Mouse (Mus musculus) cerebellum, adult 9-11 months (tissue): ENCODE results near the gene Edn3.

Experiments used
- DNase-seq: peaks from one replicate; pipeline ENCODE4 v3.0.0; 2022

Edn3 gene

DNA sequence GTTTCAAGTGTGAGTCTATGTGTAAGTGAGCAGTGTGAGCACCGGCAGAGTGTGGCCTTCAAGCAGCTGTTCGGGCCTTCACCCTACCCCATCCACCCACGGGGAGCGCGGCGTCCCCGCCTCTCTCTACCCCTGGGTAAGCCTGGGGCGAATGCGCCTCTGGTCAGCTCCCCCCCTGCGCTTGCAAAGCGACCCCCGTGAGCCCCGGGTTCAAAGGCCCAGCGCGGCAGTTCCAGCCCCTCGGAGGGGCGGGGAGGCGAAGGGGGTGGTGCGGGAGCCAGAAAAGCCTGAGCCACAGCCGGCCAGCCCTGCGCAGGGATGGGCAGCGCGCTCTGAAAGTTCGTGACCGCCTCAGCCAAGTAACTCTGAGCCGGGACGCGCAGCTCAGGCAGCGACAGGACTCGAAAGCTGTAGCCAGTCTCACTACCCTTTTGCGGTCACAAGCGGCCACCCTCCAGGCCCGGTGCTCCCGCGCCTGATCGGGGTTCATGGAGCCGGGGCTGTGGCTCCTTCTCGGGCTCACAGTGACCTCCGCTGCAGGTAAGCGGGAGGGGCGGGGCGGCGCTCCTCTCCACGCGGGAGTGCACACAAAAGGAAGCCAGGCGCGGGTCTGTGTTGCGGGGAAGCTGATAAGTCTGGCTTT, at the start of gene Edn3:
Gene Edn3, plus strand, starts transcription at position 141 of the 643 bp plus-strand sequence.
- no peak for DNase-seq

DNA sequence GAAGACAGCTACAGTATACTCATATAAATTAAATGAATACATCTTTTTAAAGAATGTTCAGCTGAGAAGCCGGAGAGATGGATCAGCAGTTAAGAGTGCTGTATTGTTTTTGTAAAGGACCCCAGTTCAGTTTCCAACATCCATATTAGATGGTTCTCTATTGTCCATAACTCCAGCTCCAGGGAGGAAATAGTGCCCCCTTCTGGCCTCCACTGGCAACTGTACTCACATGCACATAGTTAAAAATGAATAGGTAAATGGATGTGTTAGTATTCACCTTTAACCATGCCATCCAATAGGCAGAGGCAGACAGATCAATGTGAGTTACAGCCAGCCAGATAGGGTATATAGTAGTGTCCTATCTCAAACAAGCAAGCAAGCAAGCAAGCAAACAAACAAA, 48.4 kb upstream of the Edn3 start:
- DNase-seq: no peak

DNA sequence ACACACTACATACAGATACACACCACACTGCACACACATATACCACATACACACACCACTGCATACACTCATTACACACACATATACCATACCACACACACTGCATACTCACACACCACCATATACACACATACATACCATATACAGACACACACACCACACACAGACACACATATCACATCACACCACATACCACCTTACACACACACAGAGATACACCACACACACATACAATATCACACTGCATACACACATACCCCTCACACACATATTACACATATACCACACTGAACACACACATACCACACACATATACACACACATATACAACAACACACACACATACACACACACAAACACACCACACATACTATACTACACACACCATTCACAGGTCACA, 44.5 kb upstream of the Edn3 start:
- DNase-seq: no peak

DNA sequence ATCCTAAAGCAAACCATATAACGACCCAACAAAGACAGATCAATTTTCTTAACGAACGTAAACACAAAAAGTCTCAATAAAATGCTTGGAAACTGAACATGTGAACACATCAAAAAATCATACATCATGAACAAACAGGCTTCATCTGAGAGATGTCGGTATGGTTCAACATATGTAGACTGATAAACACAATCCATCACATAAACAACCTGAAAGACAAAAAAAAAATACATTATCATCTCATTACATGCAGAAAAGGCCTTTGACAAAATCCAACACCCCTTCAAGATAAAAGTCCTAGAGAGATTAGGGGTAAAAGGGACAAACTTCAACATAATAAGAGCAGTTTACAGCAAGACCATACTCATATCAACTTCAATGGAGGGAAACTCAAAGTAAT, 42.6 kb upstream of the Edn3 start:
- no peak for DNase-seq

DNA sequence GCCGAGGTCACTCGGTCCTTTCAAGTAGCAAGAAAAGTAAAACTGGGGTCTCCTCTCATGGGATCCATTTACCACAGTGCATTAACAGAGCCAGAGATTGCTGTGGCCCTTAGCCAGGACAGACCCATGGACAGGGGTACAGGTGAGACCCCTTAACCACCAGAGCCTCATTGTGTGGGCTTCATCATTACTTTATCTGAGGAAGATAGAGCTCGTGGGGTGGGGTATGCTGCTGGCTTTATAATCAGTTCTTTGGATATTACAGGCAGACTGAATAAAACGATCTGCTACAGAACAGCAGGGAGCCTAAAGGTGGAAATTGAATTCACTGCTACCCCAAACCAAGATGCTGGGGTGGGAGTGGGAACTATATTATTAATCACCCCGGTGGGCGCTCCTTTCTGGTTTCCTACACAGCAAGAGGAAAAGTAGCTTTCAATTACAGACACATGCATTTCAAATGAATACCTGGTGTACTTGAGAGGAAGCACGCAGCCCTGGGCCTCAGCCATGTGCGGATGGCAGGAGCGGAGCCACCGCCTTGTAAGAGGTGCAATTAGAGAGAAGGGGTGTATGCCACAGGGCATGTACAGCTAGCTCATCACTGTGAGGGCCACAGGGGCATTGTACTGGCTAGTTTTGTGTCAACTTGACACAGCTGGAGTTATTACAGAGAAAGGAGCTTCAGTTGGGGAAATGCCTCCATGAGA, 33.1 kb upstream of the Edn3 start:
- no peak for DNase-seq

DNA sequence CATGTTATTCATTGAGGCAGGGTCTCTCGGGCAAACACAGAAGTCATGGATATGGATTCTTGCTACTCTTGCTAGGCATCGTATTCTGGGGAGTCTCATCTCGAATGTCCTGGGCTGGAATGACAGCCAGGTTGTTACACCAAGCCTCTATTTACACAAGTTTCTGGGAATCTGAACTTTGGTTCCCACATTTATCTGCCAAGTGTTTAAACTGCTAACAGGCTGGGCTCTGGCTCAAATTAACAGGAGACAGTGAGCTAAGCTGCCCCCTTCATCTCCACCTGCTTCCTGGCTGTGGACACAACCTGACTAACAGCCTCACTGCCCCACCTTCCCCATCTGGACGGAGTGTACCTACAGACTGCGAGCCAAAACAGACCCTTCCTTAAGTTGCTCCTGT, 28.5 kb upstream of the Edn3 start:
- no peak for DNase-seq

DNA sequence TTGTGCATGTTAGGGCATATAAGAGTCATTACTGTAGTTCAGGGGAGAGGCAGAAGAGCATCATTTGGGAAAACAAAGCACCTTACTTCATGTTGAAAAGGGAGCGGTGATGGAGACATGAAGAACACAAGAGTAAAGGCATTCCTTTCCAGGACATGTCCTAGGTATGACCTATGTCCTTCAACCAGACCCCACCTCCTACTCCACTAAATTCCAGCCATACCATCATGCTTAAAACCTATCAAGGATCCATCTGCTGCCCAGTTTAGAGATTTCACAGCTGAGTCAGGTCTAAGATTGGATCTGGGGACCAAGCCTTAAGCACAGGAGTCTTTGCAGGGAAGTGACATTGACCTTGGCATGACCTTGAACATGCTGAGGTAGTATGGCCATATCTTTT, 25.1 kb upstream of the Edn3 start:
- DNase-seq: no peak

DNA sequence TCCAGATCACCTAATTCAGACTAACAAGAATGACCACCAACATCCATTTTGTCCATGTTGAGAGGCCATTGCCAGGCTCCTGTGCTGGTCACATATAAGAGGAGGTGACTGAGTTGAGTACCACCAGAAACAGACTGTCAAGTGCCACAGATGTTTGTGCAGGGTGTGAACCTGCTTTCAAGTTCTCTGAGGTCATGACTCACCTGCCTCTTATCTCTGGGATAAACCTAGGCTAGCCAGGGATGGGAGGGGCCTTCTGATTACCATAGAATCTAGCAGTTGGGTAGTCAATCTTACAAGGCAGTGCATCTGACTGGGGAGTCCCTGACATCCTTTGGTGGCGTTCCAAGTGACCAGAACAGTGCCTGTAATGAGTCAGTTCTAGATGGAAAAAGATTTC, 13.2 kb upstream of the Edn3 start:
- no peak for DNase-seq

DNA sequence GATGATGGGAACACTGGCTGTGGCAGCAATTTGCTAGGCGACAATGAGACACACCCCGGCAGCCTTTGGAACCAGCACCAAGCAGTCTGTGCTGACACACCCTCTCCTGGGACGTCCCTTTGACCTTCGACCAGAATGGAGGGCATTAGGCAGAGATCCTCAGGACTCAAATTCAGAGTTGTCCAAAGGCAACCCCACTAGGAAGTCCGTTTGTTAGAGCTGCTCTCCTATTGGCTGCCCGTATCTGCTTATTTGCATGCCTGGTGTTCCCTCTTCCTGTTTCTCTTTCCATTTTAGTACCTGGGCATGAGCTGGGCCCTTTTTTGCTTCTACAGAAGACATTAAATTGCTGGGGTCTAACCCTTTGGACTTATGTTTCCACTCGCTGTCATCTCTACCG, 12.0 kb upstream of the Edn3 start:
- no peak for DNase-seq

DNA sequence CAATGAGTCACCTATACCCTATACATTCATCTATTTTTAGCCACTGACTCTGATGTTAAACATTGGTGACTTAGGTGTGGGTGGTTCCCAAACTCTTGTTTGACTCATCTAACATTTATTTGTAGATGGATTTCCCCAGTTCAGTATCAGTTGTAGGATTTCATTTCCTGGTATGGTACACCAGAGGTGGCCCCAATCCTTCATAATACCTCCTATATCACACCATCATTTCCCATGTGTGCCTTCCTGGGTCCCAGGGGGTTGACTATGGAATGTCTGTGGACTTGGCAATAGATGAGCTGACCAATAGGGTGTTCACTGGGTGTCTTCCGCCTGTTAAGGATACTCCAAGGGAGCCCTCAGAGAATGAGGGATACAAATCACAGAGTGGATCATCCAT, 7.2 kb upstream of the Edn3 start:
- no peak for DNase-seq

DNA sequence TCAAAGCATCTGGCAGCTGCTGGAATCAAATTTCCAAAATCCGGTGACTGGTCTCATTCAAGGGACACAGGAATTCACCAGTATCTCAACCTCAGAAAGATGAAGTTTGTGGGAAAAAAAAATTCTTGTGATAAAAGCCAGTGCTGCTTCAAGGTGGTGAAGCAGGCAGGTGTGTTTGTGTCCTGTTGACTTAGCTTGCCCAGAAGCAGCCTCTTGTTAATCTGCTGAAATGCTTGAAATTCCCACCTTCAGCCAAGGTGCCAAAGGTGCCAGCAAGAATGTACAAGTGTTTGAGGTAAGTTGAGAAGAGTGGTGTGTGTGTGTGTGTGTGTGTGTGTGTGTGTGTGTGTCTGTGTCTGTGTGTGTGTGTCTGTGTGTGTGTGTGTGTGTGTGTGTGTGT, 6.2 kb upstream of the Edn3 start:
- DNase-seq: no peak

DNA sequence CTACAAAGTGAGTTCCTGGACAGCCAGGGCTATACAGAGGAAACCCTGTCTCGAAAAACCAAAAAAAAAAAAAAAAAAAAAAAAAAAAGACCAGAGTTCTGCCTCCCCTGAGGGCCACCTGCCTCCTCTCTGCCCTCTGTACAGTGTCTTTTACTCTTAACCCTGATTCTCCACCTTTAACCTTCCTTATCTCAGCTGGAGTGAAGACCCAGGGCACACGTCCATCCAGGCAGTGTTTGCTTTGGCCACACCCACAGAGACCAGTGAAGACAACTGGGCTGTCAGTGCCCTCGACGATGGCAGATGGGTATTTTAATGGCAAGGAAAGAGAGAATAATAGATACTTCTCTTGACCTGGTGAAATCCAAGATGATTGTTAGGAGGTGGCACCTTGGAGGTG, 1.2 kb upstream of the Edn3 start:
- DNase-seq: no peak

DNA sequence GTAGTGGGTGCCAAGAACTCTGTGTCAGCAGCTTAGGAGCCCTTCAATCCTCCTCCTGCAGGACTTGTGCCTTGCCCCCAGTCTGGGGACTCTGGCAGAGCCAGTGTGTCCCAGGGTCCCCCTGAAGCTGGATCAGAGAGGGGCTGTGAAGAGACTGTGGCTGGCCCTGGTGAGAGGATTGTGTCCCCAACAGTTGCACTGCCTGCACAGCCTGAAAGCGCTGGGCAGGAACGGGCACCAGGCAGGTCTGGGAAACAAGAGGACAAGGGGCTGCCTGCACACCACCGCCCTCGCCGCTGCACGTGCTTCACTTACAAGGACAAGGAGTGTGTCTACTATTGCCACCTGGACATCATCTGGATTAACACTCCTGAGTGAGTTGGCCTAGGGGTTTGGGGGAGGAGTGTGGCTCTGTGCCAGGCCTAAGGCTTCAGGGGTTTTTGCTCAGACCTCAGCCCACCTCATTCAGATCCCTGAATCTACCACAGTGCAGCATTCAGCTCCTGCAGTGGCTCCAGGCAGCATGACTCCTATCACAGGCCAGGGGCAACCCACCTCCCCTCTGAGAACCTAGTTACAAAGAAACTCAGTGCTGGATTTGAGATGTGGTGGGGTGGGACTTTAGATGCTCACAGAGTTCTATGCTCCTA, 1.2 kb downstream of the Edn3 start:
- no peak for DNase-seq

DNA sequence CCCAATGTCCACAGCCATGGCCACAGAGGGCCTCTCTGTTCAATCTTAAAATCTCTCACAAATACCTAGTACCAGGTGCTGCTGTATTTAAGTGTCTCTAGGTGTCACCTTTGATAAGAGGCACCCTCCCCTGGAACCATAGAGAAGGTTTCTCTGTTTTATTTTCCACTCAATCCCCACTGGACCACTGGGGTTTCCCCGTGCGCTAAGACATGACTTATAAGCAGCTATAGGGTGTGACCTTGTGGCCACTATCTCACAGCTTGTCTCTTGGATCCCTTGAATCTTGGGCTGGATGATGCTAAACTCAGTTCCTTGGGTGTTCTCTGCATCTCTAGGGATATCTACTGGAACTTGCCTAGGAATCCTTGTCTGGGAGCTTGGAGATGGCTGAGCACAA, 1.9 kb downstream of the Edn3 start:
- no peak for DNase-seq

DNA sequence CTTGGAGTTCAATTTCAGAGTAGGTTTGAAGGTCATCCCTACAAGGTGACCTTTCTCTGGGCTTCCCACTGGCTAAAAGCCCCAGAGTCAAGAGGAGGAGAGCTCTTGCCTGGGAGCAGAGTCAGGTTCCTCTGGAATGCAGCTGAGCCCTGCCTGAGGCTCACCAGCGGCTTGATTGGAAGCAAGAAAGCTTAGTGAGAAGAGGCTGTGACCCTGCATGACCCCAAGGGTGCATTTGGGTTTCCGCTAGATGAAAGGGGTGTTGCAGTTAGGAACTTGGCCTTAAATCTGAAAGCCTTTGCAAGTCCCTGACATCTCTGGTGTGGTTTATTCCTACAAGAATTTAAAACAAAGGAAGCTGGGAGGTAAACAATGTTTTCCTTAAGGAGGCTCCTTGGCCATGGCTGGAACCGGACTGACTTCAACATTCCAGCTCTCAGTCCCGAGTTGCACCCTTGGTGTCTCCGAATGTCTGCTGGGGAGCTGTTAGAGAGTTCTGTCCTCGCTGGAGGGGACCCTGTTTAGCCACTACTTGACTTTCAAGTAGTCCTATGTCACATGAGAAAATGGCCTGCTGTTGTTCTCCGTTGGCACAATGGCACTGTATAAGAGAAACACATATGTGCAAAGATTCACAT, 8.6 kb downstream of the Edn3 start:
- no peak for DNase-seq

DNA sequence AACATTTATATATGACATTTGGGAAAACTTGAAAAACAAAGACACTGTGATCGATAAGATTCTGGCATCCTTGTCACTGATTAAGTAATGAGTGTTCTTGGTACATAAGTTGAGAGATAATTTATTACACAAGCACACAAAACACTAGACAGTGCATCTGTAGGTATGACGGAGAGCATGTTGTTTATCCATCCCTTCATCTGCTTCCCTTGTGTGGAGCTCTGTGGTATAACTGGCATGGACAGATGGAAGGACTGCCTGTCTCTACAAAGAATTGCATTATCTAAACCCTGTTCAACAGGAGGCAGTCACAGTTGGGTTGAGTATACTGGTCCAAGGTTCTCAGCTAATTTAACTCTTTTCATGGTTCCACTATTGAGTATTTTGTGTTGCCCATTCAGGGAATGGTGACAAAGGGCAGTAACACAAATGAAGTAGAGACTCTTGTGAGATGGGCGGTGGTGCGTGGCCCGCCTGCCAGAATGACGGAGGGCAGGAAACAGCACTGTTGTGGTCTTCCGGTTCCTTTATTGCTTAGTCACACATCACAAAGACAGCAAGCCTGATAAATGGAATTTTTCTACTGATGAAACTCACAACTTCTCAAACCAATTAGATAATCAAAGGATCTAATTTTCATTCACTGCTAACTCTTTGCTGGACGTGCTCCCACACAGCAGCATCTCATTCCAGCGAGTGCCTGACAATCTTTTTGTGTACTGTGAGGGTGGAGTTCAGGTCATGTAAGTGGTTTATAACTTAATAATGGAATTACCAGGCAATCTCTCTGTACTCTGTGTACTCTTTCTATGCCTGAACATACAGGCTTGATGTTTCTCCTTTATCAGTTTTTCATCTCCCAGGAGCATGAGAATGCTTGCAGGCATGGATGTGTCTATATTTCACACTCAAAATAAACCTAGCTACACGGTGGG, 14.0 kb downstream of the Edn3 start:
- no peak for DNase-seq

DNA sequence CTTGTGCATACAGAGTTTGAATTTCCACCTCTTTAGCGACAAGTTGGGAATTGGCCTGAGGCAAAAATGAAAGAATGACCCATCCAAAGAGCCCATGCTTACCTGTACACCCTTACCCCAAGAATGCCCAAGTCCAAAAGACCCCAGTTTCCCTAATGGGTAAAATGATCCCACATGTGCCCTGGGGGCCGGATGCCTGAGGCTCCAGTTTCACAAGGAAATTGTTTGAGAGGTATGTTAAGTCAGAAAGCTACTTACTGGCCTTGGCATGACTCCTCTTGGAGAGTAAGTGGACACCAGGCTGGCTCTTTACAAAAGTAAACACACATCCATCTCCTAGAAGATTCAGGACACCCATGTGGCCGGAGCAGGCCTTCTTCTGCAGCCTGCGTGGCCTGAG, 21.6 kb downstream of the Edn3 start:
- no peak for DNase-seq

DNA sequence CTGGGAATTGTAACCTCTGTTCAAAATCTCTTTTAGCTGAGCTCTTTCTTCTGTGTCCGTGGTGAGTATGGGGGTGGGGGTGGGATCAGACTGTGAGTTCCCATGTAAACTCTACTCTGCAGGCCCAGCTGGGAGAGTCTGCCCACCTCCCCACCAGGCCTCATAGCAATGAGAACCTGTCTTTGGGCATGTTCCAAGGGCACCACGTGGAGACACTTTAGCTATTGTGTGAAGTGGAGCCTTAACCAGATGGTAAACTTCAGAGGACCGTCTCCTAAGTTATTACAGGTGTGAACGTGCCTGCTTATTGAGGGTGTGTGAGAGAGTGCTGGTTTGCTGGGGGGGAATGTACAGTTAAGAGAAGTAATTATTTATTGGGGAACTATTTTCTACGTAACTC, 22.5 kb downstream of the Edn3 start:
- no peak for DNase-seq

DNA sequence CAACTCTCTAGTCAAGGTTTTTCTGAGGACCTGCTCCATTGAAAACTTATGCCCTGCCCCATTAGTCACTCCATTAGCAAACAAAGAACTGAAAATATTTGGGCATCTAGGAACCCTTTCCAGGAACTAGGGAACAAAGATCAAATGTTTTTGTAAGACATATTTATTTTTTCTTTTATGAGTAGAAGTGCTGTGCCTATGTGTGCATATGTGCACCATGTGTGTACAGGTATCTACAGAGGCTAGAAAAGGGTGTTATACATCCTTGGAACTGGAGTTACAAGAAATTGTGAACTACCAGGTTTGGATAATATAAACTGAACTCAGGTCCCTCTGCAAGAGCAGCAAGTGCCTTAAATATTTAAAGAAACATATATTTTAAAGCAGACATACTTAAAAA, 28.4 kb downstream of the Edn3 start:
- no peak for DNase-seq

DNA sequence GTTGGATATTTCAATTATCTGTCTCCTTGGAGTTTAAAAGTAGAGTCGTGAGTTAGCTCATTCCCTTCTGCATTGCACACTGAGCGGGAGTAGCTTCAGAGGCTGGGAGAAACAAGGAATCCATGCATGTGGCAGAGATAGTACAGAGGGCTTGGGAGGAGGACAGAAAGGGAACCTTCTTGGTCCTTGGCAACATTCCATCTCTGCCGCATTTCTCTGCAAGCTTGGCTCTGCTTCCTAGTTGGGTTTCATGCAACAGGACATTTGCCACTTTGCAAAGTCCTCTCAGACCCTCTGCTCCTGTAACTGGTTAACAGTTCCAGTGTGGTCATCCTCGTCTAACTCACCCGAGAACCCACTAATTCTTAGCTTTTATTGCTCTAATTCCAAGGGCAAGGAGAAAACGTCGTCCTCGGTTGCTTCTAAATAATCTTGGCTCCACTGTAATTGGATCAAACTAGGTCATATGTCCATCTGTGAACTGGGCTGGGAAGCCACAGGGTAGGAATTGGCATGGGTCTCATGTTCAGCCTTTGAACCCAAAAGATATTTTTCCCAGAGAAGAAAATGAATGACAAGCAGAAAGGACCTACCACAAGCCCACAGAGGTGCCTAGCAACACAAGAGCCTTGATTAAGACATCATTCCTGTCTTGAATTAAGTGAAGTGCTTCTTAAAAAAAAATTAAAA, 32.2 kb downstream of the Edn3 start:
- peak; percentile 30 for DNase-seq

DNA sequence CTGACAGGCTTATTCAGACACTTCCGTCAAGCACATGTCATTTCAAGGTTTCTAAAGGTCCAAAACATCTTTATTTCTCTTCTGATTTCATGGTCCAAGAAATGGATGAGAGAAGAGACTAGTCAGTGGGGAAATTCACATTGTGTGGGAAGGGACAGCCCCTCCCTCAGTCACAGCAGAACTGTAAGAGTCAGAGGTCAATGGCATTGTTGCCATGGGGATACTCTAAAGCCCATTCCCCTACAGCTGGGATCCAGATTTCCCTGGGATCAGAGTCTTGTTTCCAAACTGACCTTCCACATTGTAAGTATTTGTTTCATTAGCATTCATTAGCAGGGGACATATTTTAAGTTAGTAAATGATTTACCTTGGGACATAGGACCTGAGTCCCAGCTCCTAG, 32.8 kb downstream of the Edn3 start:
- no peak for DNase-seq

DNA sequence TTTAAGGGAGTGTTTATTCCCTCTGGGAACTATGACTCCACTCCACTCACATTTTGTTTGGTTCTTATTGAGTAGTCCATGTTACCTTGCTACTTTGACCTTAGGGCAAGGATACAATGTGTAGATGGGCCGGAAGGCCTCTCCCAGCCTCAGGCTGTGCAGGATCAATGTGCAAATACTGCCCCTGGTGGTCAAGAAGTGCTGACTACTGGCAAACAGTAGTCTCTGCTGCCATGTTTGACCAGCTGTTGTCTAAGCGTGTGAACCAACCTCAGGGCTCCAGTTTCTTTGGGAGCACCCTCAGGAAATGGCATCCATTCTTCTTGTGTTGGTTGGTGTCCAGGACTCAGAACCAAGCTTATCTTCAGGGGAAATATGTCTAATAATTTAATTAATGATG, 36.6 kb downstream of the Edn3 start:
- no peak for DNase-seq
